Mouse (Mus musculus) cerebellum, adult 9-11 months (tissue): ENCODE data around the gene Zbtb43.

Source experiments
- DNase-seq: peaks from one replicate; pipeline ENCODE4 v3.0.0; 2022

Zbtb43 gene

DNA sequence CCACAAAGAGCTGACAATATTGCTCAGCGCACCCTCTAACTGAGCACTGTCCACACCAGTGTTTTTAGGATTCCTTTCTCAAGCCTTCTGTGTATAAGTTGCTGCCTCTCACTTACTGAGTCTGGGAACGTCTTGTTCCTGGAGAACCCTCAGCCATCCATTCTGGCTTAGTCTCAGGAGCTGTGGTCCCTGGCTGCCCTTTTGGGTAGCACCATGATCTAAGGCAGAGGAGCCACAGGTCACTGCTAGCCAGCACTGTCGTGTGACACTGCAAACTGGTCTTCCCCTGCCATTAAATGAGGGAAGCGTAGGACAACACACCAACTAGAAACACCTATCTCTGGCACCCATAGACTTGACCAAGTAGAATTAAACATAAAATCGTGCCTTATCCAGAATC, 15.6 kb downstream of the Zbtb43 start:
- DNase-seq, result no peak

DNA sequence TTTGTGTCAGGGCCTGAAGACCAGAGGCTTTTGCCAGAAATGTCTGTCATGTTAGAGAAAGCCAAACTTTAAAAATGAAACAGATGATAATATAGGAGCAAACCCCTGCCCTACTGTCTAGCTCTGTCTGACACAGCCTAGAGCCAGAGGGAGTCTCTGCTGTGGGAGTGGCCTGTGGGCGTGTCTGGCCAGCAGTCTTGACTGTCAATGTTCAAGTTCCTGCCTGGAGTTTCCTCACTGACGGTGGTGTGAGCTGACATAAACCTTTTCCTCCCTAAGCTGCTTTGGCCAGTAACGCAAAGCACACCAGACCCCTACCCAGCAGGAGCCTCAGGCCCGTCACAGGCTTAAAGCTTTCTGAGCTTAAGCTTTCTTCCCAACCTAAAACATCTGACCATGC, 16.2 kb downstream of the Zbtb43 start:
- DNase-seq, result no peak

DNA sequence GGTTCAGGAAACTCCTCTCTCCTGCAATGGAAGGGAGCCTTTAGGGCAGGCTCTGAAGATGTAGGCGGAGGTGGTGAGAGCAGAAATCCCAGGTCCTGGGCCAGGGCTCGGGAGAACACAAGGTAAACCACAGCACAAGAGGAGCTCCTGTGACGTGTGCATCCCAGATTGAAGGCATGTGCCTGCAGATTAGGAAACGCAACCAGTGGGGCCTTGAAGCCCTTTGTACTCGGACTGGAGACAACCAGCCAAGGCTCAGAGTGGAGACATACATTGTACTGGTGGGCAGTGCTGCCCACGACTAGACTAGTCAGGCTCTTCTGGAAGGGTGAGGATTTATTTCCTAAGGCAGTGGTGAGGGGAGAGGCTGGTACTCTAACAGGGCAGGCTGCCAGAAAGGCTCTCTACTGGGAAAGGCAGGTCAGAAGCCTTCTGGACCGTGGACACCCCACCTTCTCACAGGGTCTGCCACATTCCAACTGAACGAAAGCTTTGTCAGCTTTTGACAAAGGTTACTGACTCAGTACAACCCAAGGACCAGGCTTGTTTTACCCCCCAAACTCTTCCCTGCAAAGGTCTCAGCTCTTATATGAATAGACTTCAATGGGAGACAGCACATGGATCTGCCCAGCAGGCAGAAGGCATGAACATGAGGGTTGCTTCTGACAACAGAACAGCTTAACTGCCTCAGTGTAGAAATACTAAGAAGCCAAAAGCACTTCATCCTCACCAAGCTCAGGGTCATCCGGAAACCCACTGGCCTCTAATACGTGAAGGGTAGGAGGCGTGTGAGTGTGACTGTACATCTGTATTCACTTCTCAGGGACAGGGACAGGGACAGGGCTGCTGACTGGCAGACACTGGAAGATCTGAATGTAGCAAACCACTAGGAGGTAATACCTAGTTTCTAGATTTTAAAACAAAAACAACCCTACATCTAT, 17.1 kb downstream of the Zbtb43 start:
- no peak for DNase-seq

DNA sequence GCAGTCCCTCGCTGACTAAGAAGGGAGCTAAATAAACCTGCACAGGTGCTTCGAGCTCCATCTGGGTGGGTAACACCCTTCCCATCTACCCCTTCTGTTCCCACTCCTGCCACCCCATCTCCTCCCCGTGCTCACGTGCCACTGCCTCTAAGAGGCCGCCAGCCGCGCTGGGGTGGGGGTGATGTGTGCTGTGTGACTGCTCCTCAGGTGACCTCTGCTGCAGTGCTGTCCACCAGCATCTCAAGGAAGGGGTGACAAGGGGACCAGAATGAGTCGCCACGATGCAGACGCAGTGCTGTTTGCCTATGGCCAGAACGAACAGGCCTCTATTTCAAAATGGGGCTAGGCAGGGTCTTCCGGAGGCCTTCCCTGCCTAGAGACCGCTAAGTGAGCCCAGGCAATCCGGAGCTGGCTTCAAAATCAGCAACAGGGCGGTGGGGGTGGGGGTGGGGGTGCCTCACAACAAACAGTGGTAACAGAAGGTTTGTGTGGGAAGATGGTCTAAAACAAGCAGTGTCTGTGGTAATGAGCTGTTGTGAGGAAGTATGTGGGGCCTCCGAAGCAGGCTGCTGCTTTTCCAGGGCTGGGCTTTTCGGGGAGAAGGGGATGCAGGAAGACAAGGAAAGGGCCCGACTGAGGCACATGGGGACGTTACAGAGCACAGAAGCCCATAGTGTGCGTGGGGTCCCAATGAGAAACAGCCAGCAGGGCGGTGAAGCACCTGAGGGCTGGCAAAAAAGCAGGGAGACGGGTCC, 19.1 kb downstream of the Zbtb43 start:
- no peak for DNase-seq

- DNase-seq, result no peak
These were observed 21.6 kb downstream of the Zbtb43 start for GRCm38 (mm10) chr2:33446796-33447195.

- no peak for DNase-seq
These were observed 22.6 kb downstream of the Zbtb43 start for GRCm38 (mm10) chr2:33445741-33446140.

DNA sequence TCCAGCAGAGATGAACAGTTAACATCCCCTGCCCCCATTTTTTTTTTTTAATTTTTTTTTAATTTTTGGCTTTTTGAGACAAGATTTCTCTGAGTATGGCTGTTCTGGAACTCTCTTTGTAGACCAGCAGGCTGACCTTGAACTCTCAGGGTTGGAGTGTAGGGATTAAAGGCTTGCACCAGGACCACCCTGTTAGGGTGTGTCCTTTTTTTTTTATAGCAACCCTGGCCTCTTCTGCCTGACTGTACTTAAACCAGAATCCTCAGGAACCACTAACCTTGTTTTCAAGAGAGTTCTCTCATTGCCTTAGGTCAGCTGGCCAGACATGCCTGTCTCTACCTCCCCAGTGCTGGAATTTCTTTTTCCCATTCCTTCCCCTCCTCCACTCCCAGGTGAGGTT, 23.5 kb downstream of the Zbtb43 start:
- no peak for DNase-seq

- peak; percentile 79 for DNase-seq
These were observed 24.0 kb downstream of the Zbtb43 start for GRCm38 (mm10) chr2:33444358-33444757.

DNA sequence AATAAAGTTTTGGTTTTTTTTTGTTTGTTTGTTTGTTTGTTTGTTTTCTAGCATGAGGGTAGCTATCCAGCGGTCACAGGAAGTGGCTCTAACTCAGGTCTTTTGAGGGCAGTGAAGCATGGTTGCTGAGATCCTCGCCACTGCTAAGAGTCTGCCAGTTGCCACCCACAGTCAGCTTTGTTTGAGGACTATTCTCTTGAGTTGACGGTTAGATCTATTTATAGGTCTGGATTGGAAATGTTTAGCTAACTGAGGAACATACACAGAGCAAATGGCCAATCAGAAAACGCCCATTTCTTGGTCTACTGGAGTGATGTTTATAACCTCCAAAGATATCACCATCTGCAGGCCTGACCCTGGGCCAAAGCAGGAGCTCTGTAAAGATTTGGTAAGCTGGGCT, 25.7 kb downstream of the Zbtb43 start:
- no peak for DNase-seq

GRCm38 (mm10) chr2:33440893-33441292, 27.5 kb downstream of the Zbtb43 start:
- no peak for DNase-seq

GRCm38 (mm10) chr2:33439980-33440670, 28.2 kb downstream of the Zbtb43 start:
- DNase-seq, result no peak

DNA sequence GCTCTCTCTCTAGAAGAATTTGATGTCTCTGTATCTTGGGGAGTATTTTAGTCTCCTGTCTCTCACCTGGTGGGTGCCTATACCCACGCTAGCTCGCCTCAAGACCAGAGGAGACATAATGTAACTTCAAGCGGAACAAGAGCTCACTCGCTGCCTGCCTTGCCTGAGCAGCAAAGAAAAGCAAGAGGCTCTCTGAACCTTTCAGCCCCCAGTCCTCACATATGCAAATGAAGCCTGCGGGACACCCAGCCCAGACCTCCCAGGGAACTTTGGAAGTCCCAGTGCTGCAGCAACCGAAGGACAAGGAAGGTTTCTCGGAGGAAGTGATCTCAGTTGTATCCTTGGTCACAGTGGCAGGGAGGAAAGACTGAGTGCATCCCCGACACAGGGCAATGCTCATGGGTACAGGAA, 28.9 kb downstream of the Zbtb43 start:
- DNase-seq, result no peak

DNA sequence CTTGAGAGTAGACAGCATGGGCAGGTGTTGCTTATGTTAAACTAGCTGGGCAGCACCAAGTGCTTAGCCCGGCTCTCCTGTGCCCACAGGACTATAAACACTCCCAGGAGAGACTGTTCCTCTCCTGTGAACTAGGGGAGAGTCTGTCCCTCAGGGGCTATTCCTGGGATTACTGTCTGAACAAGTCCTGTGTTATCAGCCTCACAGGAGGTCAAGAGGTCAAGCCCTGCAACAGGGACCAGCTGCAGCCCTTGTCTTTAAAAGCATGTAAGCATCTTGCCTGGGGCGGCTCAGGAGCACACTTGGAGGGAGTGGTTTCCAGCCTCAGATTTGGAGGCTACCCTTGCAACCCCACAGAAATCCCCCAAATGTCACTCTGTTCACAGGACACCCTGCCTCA, 30.0 kb downstream of the Zbtb43 start:
- no peak for DNase-seq

GRCm38 (mm10) chr2:33437184-33437583, 31.2 kb downstream of the Zbtb43 start:
- no peak for DNase-seq

DNA sequence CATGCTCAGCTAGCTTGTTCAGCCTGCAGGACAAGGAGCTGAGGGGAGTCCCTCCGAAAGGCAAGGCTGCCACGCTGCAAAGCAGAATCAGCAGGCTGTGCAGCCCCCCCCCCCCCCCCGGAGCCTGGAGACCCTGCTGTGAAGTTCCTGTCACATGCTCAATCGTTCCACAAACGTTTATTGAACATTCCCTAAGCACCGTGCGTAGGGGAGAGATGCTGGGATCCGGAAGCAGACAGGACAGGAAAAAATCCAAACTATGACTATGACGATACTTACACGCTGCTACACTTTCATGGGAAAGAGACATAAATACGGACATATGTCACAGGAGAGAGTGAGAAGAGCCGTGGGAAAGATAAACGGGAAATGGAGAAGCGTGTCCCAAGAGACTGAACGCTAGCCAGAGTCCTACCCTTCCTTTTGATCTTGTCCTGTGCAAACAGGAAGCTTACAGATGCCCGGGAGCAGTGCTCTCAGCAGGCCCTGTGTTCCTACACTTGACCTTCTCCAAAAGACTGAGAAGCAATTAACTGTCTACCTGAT, 32.3 kb downstream of the Zbtb43 start:
- DNase-seq, result no peak

GRCm38 (mm10) chr2:33435036-33435650, 33.2 kb downstream of the Zbtb43 start:
- no peak for DNase-seq

DNA sequence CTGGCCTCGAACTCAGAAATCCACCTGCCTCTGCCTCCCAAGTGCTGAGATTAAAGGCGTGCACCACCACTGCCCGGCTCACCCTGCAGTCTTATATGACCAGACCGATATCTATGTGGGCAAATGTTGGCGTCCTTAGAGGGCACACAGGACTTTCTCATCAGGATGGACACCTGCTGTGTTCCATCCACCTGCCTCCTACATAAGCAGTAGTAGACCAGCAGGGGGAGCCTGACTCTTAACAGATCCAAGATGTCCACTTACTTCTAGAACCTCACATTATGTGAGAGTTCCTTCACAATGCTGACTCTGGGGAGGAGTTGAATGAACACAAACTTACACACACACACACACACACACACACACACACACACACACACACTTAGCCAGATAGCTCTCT, 35.5 kb downstream of the Zbtb43 start:
- DNase-seq, result peak; percentile 58

DNA sequence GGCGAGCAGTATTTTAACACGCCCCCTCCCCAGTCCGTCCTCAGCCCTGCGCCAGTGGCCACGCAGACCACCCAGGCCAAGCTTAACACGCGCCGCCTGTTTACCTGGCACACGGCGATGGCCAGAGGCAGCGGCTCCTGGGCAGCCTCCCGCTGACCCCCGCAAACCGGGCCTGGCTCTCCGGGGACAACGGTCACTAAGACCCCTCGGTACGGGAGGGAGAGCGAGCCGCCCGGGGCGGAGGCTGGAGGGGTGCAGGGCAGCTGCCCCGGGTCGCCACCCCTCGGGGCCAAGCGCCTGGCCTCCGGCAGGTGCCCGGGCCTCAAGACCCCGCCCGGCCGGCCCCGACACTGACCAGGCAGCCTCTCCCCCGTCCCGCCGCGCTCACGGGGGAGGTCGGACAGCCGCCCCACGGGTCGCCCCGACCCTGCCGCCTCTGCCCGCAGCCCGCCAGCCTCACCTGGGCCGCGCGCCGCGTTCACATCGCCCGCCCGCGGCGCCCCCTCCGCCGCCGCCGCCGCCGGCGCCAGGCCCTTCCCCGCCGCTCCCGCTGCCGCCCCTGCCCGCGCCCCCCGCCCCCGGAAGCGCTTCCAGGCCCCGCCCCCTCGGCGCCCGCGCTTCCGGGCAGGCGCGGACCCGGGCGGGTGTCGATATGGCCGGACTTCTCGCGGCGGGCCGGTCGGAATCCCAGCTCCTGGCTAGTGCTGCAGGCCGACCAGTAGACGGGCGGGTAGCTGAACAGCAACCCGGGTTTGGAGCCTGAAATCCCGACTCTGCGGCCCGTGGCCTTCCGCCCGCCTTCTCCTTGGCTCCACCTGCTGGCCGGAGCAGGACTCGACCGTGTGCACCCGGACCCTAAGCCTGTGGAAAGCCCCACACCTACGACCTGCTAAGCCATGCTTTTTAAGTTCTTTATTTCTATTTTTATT, 37.3 kb downstream of the Zbtb43 start, which contains the start of gene Zbtb34:
Gene Zbtb34 (minus strand): TSS at position 554 of the 929 bp plus-strand sequence.
- peak; percentile 63 for DNase-seq

- no peak for DNase-seq
These were observed 38.1 kb downstream of the Zbtb43 start for GRCm38 (mm10) chr2:33430081-33430770.

DNA sequence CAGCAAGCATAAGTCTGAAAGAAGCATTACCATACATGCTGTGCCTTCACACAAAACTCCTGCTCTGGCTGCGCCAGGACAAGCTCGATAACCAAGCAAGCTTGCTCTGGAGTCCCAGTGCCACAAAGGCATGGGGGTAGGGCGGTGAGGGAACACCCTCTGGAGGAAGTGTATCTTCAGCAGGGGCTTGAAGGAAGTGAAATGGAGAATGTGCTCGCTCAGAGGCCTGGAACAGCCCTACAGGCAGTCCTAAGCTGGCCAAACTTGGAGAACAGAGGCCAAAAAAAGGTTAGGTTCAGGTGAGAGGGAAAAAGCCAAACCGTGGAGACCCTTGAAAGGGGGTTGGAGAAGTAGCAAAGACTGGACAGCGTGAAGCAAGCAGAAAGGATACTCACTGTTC, 39.0 kb downstream of the Zbtb43 start:
- no peak for DNase-seq
